Mouse (Mus musculus) ES-E14 (cell line): Measurements from ENCODE around the gene Pgs1.

ENCODE experiments used
- CHD2 ChIP-seq: IDR thresholded peaks from 2 replicates; pipeline ENCODE4 v1.6.1; 2014; ENCODE audit warnings: mild to moderate bottlenecking, low read depth, low read length, inconsistent platforms
- HCFC1 ChIP-seq: IDR thresholded peaks from 2 replicates; pipeline ENCODE4 v1.6.1; 2012; ENCODE audit warnings: low read length, inconsistent platforms, borderline replicate concordance; ENCODE audit not compliant: insufficient read depth
- MAFK ChIP-seq: IDR thresholded peaks from 2 replicates; pipeline ENCODE4 v1.6.1; 2014; ENCODE audit warnings: mild to moderate bottlenecking, low read depth, low read length, inconsistent platforms; ENCODE audit not compliant: insufficient read depth
- ZNF384 ChIP-seq: IDR thresholded peaks from 2 replicates; pipeline ENCODE4 v1.6.1; 2012; ENCODE audit warnings: low read depth, low read length, inconsistent platforms

GRCm38 (mm10) chr11:117963091-117963793 is 22.9 kb upstream of the Pgs1 start:
- TF ChIP-seq HCFC1 (no peak; the same call in 1 of the 2 replicates), ZNF384 (no peak), CHD2 (no peak), MAFK (peak; percentile 91)
